Mouse (Mus musculus) bone marrow, adult 2 months (tissue): Measurements from ENCODE around the gene Fbxl13. TPM values are rescaled to one million over a fixed set of nuclear protein-coding genes. Genes with fewer than 3 reads are reported as not detected.

Experiments
- H3K27ac ChIP-seq: fragments of 200-500 bp; 2 replicates; pipeline ENCODE4 v1.5.1; 2012; ENCODE audit warnings: low read depth, mild to moderate bottlenecking, control low read depth, inconsistent platforms, low read length; ENCODE audit not compliant: control insufficient read depth, poor library complexity, insufficient read depth
- H3K4me1 ChIP-seq: fragments of 200-500 bp; 2 replicates; pipeline ENCODE4 v1.6.1; 2011; ENCODE audit warnings: low read length; ENCODE audit not compliant: control insufficient read depth, insufficient read depth
- H3K4me3 ChIP-seq: fragments of 200-500 bp; replicated peaks from 2 replicates; pipeline ENCODE3; 2011; ENCODE audit warnings: mild to moderate bottlenecking, low read depth, low read length, control low read depth; ENCODE audit not compliant: control insufficient read depth
- CTCF ChIP-seq: fragments of 200-500 bp; IDR thresholded peaks from 2 replicates; pipeline ENCODE4 v1.5.1; 2011; ENCODE audit warnings: low read length, control low read depth; ENCODE audit not compliant: control insufficient read depth, insufficient read depth
- POLR2A ChIP-seq: fragments of 200-500 bp; IDR thresholded peaks from 2 replicates; pipeline ENCODE4 v1.6.1; 2011; ENCODE audit warnings: low read depth, mild to moderate bottlenecking, control low read depth, low read length, borderline replicate concordance; ENCODE audit not compliant: control insufficient read depth
- WGBS: fragments of 180-500 bp; shearing (Covaris S2); methylation state at CpG from one replicate; pipeline ENCODE4 v1.1.7; 2018; 5-methylcytosine and 5-hydroxymethylcytosine counted together
- polyA plus RNA-seq: library from polyadenylated mRNA; stranded (reverse); fragments of >200 nt; gene quantifications from 2 replicates; pipeline ENCODE4 v1.2.4, GENCODE M21; 2011; ENCODE audit warnings: low replicate concordance; ENCODE audit not compliant: missing spikeins, insufficient read depth, insufficient read length

Gene Fbxl13
- polyA plus RNA-seq, 1 experiment, result not detected

DNA sequence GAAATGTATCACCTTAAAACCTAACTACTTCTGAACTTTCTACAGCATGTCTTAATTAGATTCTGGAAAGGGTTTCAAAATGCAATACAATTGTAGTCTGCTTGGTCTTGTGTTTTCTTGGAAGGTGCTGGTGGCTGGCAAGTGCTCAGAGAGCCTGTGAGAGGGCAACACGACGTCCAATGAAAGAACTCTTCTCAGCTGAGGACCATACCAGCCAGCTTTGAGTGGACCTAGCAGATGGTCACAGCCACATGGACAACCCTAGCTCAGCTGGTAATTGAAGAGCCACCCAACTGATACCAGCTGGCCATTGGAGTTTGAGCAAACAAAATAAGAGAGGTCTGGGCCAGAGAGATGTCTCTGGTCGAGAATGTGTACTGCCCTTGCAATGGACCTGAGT, 157.7 kb downstream of the Fbxl13 start:
- Histone ChIP-seq H3K4me1 (no peaks in the 10 kb centered on the region; the same call in 1 of the 2 replicates), H3K4me3 (no peak overlapping the region), H3K27ac (no peak overlapping the region)
- TF ChIP-seq POLR2A (no peak), CTCF (no peak)
- 79% methylated on average over 3 of the region's 3 CpGs for WGBS

DNA sequence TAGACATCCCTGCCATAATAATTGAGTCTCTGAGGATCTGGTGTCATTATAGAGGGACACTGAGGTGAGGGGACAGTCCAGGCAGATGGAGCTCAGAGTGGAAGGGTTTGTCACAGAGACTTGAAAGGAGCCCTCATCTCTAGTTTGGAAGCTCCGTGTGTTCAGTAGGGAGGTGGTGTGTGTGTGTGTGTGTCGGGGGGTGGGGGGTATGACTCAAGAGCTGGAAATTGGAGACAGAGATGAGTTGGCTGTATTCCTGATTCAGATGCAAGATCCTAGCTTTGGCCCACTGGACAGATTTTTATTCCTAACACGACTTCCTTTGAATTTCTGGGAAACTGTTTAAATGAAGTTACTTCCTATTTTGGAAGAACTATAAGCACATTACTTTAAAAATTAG, 158.1 kb downstream of the Fbxl13 start:
- Histone ChIP-seq H3K4me1 (no peaks in the 10 kb centered on the region; the same call in 1 of the 2 replicates), H3K4me3 (no peak overlapping the region), H3K27ac (no peak overlapping the region)
- WGBS, result 82% methylated on average over 3 of the region's 3 CpGs
- TF ChIP-seq POLR2A, result no peak
- TF ChIP-seq CTCF, result no peak

DNA sequence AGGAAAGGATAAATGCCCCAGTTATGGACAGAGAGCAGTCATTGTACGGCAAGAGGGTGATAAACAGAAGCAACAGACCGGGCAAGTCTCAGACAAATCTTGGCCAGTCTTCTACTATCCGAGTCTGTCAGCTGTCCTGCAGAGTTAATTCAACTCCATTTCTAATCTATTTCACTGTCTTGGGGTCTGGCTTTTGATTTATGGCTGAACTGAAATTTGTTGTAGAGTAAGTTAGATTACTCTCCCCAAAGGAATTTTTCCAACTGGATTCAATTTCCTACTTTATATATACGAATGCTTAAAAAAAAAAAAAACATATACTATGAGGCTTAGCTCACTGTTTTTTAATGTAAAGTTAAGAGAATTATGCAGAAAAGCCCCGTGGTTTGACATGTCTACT, 158.6 kb downstream of the Fbxl13 start:
- Histone ChIP-seq H3K4me1 (no peaks in the 10 kb centered on the region; the same call in 1 of the 2 replicates), H3K4me3 (no peak overlapping the region), H3K27ac (no peak overlapping the region)
- WGBS, result 75% methylated on average over 5 of the region's 5 CpGs
- TF ChIP-seq CTCF (no peak), POLR2A (no peak)

DNA sequence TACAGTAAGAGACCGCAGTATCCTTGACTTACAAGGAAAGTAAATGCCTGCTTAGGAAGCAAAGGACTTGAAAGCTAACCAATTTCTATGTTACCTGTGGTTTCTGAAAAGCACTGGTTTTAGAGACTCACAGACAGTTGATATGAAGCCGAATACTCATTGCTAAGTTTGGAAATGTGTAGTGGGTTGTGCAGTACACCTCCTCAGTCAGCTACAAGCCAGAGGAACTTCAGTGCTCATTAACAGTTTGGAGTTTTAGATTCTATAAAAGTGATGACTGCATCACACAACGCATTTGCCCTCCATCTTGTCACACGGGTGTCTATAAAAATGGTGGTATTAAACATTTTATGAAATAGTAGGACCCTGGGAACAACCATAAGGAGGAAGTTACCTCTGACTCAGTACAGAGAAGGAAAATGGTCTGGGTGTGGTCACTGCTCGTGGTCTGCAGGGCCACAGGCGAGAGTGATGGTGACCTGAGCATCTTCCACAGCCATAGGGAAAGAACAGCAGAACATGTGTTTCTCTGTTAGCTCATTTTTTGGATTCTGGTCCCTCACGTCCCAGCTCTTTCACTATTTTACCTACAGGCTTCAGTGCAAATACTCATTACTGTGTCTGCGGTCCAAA, 160.1 kb downstream of the Fbxl13 start:
- no peak overlapping the region for H3K27ac ChIP-seq
- no peak overlapping the region for H3K4me3 ChIP-seq
- TF ChIP-seq POLR2A (no peak), CTCF (no peak)
- H3K4me1 ChIP-seq, result no peaks in the 10 kb centered on the region; the same call in 1 of the 2 replicates
- WGBS, result 62% methylated on average over 8 of the region's 8 CpGs

DNA sequence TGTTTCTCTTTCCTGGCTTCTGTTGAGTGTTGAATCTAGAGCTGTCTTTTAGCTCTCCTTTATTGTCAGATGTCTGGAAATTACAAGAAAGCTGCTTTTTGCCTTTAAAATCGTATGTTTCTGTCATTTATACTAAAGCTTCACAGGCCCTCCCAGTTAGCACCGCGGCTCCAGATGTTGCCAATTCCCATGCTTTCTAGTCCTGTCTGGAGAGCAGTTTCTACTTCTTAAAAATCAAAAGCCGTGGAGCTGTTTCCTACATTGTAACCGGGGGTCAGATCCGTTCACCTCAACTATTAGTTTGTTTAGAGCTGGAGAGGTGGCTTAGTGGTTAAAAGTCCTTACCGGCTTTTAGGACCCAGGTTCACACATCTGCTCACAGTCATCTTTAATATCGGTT, 162.2 kb downstream of the Fbxl13 start:
- Histone ChIP-seq H3K4me3 (no peak overlapping the region), H3K27ac (no peak overlapping the region), H3K4me1 (no peaks in the 10 kb centered on the region; the same call in 1 of the 2 replicates)
- no peak for TF ChIP-seq POLR2A
- no peak for TF ChIP-seq CTCF
- WGBS, result 89% methylated on average over 8 of the region's 8 CpGs

DNA sequence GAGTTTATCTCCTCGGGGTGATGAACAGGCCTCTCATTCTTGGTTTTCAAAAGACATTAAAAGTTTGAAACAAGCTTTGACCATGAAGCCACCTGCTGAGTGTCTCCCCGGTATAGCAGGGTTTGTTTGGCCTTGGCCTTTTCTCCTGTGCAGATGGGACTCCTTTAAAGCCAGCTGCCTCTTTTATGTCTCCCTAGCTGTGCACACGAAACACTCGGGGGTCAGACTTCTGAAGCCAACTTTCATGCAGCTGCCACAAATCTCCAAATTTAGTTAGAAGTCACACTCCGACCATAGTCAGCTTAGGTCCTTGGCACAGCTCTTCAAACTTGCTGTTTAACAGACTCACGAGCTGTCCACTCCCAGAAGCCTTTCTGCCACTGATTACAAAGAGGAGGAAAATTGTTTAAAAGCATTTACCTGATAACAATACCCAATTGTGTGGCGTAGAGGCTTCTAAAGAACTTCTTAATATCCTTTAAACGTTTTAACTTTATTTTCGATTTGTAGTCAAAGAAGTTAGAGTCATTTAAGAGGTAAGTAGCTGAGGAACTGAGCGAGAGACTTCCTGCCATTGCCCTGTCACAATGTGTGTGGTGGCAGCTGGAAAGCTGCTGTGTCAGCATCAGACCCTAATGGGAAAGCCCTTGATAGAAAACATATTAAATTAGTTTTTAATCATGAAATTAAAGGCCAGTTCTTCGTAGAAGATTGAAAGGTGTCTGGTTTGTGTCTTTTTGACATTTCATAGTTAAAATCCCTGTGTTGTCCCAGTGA, 162.8 kb downstream of the Fbxl13 start:
- H3K4me3 ChIP-seq, result no peak overlapping the region
- no peak for TF ChIP-seq POLR2A
- no peak for TF ChIP-seq CTCF
- 41% methylated on average over 11 of the region's 11 CpGs for WGBS
- H3K27ac ChIP-seq, result no peak overlapping the region
- no peaks in the 10 kb centered on the region; the same call in 1 of the 2 replicates for H3K4me1 ChIP-seq

DNA sequence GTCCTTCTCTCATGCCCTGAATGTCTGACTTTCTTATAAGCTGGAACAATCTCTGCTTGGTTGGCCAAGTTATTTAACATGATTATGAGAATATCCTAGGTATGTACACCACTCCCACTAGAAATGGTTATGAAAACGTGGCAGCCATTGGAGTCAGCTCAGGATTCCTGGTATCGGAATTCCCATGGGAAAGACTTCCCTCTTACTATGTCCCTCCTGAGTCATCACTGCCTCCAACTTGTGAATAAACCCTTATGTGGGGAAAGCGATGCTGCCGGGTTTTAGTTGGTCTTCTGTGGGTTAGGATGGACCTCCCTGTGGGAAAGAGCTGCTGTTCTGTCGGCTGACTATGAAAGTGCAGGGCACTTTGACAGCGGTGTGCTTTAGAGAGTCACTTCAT, 163.9 kb downstream of the Fbxl13 start:
- H3K27ac ChIP-seq, result no peak overlapping the region
- H3K4me1 ChIP-seq, result no peaks in the 10 kb centered on the region; the same call in 1 of the 2 replicates
- 87% methylated on average over 6 of the region's 6 CpGs for WGBS
- no peak overlapping the region for H3K4me3 ChIP-seq
- TF ChIP-seq CTCF (no peak), POLR2A (no peak)

DNA sequence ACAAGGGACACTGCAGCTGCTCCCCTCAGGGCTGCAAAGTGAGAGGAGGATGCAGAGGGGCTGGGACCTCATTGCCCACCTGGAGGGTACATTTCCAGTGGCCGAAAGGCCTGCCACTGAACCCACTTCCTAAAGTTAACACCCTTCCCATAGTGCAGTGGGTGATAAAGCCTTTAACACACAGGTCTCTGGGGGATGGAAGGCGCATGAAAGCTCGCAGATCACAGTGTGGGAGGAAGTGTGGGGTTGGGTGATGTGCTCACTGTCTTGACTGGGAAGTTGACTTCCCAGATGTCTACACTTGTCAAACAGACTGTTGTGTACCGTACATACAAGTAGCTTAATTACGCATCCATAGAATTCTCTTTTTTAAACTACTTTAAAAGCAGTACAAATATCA, 165.7 kb downstream of the Fbxl13 start:
- TF ChIP-seq POLR2A (no peak), CTCF (no peak)
- H3K4me1 ChIP-seq, result no peaks in the 10 kb centered on the region; the same call in 1 of the 2 replicates
- H3K4me3 ChIP-seq, result no peak overlapping the region
- 49% methylated on average over 5 of the region's 5 CpGs for WGBS
- H3K27ac ChIP-seq, result no peak overlapping the region
